Mouse (Mus musculus) cerebellum, postnatal 14 days (tissue): ENCODE data around the gene Etv6.

Experiments used
- DNase-seq, 2 experiments: peaks; one replicate each; pipeline ENCODE4 v3.0.0; 2021; ENCODE audit warnings: mixed read lengths in 2 of 2

Gene Etv6

DNA sequence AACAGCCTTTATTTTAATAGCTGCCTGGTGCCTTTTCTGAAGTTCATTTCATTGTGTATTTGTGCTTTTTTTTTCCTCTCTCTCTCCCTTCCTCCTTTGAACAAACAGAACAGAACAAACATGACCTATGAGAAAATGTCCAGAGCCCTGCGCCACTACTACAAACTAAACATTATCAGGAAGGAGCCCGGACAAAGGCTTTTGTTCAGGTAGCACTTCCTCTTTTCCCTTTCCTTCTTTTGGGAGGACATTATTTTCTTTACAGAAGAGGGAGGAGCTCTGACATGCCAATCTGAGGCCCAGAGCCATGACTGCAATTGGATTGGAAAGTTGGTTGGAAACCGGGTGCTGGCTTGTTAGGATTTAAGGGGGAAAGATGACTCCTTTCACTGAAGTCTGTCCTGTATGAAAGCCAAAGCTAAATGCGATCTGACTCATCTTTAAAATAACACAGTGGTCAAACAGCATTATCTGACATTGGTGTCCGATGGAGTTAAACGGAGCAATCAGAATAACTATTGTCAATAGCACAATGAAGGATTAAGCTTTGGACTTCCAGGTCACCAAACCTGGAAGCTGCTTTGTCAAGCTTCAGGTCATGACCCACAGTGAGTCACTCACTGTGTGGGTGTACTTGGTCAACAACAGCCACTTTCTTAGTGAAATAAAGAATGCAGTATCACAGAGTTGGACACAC, 227.6 kb downstream of the Etv6 start:
- no peak for DNase-seq

DNA sequence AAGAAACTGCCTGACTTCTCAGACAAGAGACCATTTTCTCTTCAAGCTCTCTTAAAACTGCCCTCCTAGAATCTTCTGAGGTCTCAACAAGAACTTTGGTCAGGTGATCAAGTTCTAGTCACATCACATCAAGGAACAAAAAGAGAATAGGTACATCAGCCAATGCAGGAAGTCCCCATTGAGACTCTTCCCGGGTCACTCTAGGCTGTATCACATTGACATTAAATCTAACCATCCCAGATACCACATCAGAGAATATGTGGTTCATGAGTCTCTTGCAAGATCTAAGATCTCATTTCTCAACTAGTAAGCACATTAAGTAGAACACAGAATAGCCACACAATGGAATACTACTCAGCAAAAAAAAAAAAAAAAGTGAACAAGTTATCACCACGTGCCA, 238.4 kb downstream of the Etv6 start:
- no peak for DNase-seq

DNA sequence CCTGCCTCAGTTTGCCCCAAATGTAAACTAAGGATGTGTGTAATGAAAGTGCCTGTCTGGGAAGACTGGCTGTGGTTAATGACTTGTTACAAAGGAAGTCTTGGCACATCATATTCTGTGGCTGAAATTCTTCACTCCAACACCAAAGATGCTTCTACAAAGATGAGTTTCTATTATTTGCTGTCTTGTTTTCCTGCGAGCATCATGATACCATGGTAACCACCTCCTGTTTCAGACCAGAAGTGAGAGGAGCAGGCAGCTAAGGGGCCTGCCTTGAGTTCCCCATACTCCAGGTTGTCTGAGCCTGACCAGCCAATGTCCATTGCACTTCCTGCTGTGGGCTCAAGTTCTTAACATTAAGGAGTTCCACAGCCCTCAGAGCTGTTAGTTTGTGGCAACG, 241.5 kb downstream of the Etv6 start:
- DNase-seq = no peak

DNA sequence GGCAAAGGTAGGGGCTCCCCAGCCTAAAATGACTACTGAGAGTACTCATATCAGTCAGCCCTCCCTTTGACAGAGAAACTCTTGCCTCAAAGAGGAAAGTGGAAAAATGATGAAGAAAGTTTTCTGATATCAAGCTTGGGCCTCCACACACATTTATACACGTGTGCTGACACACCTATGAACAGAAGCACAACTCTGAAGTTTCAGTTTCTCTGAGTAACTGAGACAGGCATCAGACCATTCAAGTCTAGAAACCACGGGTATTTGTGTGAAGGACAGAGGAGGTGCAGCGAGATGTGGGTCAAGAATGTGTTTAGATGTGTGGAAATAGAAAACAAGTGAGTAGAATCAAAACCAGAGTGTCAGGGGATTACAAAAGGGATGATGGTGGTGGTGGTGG, 246.6 kb downstream of the Etv6 start:
- DNase-seq = no peak

DNA sequence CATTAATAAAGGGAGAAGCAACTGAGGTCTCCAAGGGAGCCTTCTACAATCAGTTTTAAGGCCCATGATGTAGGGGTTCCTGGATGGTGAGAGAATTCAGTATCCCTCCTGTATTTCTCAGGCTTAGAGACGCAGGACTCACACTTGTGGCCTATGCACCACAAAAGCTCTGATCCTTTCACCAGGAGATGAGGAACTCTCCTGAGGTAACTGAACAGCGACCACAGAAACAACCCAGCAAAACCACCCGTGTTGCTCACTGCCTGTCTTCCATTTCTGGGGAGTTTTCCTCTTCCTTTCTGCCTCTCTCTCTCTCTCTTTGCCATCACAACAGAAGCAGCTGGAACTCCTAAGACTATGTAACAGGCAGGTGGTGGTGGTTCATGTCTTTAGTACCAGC, 256.3 kb downstream of the Etv6 start:
- no peak for DNase-seq

DNA sequence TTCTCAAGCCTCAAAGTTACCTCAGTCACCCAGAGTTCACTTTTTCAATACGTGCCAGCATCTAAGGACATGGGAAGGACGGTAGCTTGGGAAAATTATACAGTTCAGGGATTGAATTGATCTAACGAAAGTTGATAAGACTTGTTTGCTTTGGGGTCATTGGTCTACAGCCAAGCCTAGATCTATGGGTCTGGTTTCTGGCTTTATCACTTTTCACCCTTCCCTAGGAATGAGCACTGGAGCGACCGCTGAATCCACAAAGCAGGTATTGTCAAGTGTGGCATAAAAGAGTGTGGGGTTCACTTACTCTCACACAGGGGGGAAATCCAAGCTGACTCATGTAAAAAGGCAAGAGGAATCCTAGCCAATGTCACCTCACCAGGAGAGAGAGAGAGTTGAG, 256.9 kb downstream of the Etv6 start:
- DNase-seq = no peak

DNA sequence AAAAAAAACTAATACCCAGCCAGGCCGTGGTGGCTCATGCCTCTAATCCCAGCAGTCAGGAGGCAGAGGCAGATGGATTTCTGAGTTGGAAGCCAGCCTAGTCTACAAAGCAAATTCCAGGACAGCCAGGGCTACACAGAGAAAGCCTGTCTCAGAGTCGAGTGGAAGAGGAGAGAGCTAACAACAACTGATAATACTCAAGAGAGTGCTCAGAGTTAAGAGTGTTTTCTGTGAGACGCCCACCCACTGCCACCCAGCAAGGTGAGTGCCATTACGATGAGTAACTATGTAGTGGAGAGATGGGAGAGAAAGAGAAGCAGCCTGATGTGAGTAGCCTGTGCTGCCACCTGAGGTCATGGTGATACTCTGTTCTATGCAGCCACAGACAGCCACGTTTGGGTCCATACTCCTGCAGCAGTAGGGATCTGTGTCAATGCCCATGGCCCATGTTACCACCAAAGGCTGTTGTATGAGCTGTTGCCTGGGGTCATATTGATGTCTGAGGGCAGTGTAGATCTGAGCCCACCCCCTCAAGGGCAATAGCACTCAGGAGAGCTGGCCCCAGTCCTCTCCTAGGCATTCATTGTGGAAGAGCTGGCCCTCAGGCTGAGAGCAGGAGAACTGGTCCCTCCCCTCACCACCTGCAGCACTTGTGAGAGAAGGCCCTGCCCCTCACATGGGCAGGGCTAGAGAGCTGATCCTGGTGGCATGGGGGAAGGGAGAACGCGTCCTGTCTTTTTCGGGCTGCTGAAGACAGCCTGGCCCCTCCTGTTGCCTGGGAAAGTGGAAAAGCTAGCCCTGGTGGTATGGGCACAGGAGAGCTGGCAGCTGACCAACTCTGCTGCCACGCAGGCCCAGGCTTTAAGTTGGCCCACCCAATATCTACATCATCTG, 258.4 kb downstream of the Etv6 start:
- DNase-seq = peak in 1 of 2 experiments; percentile 10

DNA sequence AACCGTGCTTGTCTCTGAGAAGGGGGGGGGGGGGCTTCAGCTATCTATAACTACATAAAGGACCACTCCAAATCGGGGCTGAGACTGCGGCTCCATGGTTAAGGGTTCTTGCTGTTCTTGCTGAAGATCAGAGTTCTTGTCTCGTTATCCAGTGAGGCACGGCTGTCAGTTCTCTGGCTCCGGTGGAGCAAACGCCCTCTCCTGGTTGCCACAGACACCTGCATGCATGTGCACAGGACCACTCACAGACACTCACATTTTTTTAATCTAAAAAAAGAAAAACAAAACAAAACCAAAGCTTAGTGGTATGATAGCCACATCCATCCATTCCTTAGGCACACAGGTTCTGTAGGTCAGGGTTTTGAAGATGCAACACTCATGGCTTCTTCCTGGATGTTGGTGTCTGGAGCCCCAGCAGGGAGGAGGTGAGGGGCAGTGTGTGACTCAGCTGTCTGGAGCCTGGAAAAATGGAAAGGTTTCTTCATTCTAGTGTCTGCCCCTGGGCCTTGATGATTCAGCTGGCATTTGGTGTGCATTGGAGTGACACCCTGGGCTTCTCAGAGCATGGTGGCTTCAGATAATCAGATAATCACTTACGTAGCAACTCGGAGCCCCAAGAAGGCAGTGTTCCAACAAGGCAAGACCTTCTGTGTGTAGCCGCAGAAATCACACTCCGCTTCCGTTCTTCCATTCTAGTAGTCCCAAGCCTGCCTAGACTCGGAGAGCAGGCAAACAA, 262.6 kb downstream of the Etv6 start:
- DNase-seq = no peak

DNA sequence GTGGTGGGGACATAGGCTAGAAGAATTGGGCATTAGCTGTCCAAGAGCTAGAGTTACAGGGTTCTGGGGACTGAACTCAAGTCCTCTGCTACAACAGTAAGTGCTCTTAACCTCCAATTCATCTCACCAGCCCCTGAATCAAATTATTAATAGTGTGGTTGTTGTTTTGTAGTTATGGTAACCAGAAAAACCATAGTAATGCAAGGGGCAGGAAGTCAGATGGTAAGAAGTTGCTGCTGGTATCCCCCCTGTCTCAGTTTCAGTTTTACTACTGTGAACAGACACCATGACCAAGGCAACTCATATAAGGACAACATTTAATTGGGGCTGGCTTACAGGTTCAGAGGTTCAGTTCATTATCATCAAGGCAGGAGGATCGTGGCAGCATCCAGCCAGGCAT, 266.5 kb downstream of the Etv6 start:
- no peak for DNase-seq

DNA sequence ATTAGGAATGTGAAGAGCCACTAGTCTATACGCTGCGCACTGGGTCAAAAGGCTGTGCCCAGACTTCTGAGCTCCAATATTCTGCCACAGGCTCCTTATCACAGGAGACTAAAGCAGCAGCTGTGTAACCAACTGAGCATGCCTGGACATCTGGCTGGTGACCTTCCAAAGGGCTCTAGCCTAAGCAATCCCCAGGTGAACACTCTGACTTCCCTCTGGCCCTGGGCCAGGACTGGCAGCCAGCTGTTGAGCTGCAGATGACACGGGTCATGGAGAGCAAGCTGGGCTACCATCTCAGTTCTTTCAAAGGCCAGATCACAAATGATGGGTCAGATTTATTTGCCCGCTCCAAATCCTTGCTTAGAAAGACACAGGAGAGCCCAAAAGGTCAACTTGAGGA, 275.8 kb downstream of the Etv6 start:
- no peak for DNase-seq

DNA sequence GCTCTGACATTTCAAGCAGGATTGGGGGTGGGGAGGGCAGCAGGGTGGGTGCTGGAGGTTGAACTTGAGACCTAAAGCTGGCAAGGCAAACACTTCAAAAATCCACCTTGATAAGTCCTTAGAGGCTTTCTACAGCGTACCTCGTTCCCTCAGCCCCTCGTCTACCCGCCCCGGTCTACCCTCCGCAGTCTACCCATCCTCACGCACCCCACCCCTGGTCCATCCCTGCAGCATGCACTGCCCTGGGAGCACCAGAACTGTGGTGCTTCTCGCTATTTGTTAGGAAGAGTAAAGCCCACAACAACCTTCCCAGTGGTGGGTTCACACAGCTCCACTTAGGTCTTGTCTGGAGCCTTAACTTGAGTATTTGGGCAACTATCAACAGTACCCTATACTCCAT, 277.1 kb downstream of the Etv6 start:
- DNase-seq = no peak

DNA sequence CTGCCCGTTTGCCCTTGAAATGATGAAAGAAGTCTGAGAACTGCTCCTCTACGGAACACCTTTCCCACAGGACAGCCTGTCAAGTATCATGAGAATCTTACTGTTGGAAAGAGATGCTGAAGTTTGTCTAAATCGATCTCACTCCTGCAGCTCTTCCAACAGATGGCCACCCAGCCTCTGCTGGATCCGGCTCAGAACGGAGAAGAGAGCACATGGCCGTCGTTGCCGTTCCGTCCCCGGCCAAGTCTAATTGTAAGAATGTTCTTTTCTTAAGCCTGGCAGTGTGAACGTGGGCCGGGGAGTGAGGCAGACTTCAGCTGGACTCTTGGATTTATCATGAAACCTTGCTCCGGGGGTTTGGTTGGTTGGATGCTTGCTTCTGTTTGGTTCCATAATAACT, 281.9 kb downstream of the Etv6 start:
- peak; percentile 33 to 45 for DNase-seq
